Mouse (Mus musculus) CD4-positive, CD25-positive, alpha-beta regulatory T cell, adult 4 months (primary cell): ENCODE measurements around the gene Elane. TPM values are rescaled to one million over a fixed set of nuclear protein-coding genes. Genes with fewer than 3 reads are reported as not detected.

Source experiments
- ATAC-seq: one replicate; pipeline ENCODE4 v1.8.0; 2017
- polyA plus RNA-seq, 2 experiments: library from polyadenylated mRNA; unstranded; fragments of 100-300 nt; shearing (Covaris generic); gene quantifications; one replicate each; pipeline ENCODE4 v1.2.1; 2017

Elane gene
- not detected for polyA plus RNA-seq

DNA sequence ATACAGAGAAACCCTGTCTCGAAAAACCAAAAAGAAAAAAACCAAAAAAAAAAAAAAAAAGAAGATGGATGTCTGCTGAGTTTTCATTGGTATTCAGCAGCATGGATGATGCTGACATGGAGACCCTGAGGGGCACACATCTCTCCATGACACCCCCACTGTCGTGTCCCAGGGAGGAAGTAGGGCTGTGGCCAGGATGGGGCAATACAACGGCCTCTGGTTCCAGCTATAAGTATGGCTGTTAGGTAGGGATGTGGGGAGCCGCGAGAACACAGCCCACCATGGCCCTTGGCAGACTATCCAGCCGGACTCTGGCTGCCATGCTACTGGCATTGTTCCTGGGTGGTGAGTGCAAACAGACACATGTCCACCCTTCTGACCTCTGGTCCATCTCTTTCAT, at the start of gene Elane:
Gene Elane (plus strand): TSS at position 194 of the 400 bp plus-strand sequence.
- no peak for ATAC-seq

DNA sequence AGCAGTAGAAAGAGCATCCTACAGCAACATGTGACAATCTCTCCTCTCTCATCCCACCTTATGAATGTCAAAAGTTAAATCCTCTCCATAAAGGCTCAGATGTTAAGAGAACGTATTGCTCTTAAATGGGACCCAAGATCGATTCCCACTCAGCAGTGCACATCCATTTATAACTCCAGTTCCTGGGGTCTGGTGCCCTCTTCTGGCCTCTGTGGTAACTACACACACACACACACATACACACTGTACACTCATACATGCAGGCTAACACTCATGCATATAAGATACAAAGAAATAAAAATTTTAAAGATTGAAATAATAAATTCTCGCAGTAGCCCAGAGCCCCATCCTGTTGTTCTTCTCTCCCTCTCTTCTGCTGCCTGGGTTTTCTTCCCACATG, 49.1 kb upstream of the Elane start:
- ATAC-seq = no peak

DNA sequence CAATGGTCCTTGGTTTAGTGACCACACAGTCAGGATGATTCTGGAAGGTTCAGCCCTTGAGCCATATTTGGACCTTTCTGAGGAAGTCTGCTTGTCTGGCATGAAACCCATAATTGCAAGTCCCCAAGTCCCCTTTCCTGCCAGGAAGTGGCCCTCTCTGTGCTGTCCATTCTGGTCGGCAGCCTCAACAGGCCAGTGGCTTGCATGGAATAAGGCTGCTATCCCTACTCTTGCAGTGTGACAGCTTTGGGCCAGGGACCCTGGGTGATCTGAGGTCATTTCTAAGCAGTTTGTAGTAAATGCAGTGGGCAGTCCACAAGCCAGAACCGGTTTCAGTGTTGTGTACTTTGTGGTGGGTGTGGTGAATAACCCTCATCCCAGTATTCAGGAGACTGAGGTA, 47.9 kb upstream of the Elane start:
- ATAC-seq = no peak

DNA sequence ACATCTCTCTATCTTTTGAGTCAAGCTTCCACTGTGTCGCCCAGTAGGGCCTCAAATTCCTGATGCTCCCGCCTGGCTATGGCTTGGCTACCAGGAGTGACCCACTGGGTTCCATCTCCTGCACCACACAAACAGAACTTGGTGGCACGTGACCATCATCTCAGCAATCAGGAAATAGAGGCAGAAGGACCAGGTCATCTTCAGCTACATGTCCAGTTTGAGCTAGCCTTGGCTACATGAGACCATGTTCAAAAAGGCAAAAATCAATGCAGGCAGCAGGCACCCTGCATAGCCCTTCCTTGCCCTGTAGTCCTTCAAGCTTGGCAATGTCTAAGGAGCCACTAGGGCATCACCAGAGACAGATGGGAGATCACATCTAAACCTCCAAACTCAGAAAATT, 46.0 kb upstream of the Elane start:
- ATAC-seq = no peak

DNA sequence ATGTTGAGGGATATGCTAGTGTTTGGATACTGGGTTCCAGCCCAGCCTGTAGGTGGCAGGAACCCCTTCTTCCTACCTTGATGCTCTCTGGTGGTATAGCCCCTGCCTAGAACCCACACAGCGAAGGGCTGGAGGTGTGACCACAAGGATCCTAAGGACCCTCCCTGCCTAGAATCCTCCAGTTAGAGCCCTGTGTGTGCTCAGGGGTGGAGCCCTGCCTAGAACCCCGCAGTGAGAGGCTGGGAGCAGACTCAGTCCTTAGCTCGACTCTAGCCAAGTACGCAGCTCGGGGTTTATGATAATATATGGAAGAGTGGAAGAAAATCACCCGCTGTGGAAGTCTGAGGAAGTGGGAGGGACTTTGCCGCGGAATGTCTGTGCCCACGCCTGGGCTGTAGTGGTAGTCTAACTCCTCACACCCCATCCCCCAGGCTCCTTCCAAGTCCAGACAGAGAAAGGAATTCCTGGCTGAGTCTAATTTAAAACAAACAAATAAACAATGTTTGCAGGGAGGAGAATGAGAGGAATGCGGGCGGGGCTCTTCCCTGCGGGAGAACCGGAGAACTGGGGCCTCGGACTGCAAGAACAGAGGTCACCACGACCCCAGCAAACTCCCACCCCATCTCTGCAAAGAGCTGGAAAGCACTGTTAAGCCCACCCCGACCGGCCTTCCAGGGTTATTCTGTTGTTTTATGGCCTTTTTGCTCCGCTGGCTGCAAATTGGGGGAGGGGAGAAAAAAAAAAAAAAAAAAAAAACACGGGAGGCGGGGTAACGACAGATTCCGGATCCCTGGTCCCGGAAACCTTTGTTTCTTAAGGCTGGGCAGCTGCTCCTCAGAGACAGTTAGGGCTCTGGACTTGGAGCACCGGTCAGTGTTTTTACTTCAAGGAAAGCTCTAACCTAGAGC, 45.1 kb upstream of the Elane start:
- ATAC-seq = no peak

DNA sequence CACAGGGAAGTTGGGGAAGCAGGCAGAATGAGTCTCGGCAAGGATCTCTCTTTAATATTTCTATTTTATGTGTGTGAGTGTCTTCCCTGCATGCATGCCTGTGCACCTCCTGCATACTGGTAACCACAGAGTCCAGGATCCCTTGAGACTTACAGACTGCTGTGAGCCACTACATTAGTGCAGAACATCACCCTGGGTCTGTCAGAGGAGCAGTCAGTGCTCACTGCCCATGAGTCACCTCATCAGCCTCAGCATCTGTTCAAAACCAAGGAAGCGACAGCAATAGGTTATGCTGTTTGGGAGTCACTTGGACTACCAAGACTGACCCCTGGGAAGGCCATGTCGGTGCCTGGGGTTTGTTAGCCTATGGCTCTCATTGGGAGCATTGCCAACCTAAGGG, 43.7 kb upstream of the Elane start:
- ATAC-seq = no peak

DNA sequence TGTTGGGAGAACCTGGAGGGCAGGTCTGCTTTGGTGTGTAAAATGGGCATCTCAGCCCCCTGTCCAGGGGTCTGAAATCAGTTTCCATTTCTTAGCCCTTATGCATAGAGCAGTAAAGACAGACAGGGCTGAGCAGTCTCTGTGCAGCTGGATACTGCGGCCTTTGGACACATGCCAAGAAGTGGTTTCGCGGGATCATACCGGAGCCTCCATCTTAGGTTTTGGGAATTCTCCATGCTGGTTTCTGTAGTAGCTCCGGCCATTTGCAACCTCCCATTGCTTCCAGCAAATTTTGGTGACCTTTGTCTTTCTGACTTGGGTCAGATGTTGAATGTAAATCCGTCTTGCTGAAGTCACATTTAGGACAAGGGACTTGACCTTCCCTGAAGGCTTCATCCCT, 42.6 kb upstream of the Elane start:
- no peak for ATAC-seq

DNA sequence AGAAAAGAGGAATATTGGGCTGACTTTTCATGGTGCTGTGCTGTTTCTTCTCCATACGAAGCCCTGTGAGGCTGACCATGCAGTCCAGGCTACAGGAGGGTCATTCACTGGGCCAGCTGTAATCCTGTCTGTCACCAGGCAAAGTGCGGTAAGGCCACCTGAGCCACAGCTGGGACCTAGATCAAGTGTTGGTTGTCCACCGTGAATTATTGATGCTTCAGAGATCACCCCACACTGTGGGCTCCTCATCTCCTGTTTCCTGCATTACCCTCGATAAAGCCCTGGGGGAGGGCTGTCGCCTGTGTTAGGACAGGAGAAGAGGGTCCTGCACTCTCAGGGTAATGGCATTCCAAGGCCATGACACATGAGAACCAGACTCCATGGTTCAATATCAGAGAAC, 39.5 kb upstream of the Elane start:
- ATAC-seq = no peak

DNA sequence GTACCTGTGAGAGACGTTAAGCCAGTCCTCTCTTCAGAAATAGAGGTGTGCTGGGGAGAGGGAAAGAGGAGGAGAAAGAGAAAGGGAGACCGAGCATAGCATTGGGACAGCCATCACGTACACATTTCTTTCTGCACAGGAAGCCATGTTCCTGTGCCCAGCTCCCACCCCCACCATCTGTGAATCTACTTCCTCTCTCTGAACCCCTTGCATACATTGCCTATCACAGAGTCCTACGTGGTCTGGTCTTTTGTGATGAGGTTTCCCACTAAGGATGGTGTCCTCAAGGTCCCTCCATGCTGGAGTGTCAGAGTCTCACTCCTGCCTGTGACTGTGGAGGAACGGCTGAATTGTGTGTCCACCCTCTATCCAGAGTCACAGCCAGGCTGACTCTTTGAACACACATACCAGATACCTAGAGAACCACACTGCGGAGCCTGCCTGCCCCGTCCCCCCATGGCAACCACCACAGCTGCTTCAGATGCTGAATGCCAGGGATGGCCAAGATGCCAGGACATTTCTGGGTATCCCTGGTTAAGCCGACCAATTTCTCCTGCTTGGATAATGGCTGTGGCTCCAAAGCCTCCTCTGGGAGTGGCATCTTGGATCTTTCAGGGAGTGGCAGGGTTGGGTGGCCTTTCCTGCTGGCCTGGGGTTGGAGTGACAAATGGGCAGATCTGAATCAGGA, 36.0 kb upstream of the Elane start:
- no peak for ATAC-seq

DNA sequence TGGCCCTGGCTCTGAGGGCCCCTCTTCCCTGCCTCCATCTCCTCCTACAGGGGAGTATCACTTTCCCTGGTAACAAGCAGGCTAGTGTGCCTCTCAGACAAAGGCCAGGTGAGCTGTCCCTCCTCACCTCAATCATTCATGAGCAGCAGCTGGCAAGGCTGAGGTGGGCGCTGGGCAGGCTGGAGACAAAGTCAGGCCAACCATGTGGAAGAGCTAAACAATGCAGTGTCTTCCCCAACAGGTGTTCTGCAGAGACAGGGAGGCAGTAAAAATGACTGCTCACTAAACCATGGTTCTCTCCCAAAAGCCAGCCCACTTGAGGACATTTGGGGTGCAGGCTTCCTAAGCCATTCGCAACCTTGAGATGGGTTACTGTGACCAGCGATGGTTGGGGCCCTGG, 34.4 kb upstream of the Elane start:
- ATAC-seq = no peak

DNA sequence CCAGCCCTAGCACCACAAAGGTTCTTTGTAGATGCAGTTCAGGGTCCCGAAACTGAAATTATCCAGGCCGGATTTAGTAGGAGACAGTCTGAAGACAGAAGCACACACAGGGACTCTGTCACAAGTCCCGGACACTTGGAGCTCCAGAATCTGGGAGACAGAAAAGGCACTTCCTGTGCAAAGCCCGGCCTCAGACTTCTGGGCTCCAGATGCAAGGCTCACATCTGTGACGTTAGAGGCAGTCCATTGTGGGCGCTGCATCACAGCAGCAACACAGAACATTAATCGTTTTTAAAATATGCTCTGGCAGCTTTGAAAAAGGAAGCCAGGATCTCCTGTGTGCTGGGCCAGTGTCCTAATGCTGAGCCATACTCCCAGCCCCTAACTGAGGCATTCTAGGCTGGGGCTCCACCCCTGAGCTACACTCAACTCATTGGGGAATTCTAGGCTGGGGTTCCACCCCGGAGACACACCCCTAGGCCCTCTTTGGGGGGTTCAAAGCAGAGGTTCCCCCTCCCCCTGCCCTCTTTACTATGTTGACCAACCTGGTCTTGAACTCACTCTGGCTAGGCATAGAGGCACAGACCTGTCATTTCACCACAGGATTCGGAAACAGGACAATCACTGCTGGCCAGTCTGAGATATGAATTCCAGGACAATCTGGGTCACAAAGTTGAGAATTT, 33.8 kb upstream of the Elane start:
- no peak for ATAC-seq

DNA sequence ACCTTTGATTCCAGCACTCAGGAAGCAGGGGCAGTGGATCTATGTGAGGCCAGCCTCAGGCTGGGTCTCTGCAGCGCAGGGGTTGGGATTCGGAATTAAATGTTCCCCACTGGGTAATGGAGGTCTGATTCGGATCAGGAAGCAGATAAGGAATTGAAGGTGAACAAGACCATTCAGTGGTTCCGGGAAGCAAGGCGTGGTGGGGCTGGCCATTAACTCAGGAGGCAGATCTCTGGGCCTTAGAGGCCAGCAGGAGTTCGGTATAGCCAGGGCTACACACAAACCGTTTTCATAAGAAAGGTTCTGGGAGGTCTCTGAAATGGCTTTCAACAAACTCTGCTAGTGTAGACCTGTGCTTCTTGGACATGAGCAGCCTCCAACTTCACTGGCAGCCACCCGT, 33.2 kb upstream of the Elane start:
- no peak for ATAC-seq

DNA sequence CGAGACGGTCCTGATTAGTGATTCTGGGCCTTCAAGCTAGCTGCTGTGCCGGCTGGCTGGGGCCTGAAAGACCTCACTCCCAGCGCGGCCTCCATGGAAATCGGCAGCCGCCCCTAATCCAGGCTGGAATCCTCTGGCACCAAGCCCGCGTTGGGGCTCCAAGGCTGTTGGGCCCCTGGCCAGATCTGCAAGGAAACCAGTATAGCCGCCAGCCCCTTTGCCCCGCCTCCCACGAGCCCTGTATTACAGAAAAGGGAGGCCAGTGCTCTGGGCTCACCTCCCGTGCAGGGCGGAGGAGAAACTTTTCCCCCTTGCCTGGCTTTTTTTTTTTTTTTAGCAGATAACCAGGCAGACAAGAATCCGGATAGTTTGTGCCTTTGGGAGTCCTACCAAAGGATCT, 32.7 kb upstream of the Elane start:
- no peak for ATAC-seq

DNA sequence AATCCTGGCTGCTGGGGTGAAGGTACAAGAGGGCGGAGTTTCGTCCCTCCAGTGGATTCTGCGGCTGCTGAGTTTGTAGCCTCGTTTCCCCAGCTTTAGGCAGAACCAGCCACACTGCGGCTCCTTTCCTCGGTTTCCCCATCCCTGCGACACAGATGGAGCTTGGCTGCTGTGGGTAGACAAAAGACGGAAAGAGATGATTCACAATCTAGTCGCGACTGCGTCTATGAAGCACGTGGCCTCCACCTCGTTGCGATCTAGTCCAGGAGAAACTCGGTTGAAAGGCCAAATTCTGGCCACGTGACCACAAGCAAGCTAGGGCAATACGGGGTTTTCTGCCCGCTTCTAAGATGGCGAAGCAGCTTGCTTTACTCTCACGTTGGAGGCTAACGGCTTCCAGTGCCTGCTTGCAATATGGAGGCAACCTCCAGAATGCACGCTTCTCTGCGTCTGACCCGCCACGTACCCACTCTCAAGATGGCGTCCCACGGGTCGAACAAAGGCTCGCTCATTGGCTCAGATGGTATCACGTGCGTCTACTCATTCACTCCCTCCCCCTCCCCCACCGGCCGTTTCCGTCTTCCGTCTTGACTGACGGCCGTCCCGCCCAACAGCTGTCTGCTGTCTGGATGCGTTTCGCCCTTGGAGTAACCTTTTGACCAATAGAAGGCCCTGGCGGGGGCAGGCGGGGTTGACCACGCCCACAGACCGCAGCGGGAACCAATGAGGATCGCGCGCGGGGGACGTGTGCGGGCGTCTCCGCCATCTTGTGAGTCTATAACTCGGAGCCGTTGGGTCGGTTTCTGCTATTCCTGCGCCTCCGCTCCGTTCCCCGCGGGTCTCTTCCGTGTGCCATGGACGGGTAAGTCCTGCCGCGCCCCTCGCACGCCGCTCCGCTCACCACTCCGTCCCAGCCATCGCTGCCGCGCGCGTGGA, 31.9 kb upstream of the Elane start, which contains the start of gene Ptbp1:
Gene Ptbp1 (plus strand): TSS at position 568 of the 936 bp plus-strand sequence.
- peak; percentile 80 for ATAC-seq

DNA sequence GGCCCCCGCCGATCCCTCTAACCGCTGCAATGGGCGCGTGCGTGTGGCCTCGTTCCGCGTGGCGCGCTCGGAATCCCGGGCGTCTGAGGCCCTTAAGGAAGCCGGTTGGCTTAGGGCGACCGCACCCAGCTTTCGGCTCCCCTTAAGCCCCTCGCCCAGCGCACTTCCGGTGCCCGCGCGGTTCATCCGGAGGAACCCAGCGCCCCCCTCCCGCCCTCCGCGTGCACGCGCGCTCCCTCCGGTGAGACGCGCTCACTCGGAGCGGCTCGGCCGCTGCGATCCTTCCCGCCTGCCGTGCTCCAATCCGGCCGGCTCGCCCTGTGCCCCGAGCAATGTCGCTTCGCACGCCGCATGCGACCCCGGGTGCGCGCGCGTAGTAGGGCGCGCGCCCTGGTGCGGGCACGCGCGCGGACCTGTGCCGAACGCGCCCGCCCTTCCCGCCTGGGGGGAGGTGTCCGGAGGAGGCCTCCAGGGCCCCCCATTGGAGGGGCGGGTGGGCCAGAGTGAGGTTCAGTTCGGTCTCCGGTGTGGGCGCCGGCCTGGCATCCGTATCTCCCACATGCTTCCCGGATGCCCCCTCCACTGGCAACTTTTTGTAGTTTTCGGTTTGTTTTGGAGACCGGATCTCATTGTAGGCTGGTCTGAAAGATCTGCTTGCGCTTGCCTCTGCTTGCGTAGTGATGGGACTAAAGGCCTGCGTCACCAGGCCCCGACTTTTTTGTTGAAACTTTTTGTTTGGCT, 31.1 kb upstream of the Elane start:
- ATAC-seq = peak; percentile 25

DNA sequence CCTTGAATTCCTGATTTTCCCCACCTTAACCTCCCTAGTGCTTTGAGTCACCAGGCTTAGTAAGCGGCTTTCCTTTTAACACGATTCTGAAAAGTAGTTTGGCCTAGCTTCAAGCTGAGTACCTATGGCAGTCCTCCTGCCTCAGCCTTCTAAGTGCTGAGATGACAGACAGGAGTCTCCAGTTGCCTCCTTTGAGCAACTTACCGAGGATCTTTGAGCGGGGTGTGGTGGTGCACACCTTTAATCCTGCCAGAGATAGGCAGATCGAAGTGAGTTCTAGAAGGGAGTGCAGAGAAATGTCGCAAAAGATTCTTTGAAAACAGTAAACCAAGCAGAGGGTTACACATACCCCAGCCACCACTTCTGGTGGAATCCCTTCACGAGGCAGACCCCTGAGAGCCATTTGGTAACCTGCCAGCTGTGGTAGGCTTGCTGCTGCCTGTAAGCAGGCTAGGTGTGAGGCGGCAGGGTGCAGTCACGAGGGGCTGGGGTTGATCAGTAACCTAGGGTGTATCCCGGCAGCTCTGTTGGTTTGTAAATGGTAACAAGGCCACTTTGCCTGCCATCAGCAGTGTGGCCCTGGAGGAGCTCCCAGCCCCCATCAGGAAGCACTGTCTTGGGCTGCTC, 30.4 kb upstream of the Elane start:
- ATAC-seq = no peak

DNA sequence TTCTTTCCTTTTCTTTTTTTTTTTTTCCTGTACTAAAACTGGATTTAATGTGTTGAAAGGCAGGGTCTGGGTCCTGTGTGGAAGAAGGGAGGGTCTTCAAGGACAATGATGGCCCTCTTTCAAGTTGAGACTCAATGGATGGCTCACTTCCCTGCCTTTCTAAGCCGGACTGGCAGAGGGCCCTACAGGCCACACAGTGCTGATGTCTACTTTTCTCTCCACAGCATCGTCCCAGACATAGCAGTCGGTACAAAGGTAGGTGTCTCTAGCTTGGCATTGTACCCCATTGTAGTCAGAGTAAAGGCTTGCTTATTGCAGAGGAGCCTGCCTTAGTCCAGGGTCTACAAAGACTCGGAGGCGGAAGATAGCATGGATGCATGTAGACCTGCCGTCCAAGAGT, 29.8 kb upstream of the Elane start:
- no peak for ATAC-seq

DNA sequence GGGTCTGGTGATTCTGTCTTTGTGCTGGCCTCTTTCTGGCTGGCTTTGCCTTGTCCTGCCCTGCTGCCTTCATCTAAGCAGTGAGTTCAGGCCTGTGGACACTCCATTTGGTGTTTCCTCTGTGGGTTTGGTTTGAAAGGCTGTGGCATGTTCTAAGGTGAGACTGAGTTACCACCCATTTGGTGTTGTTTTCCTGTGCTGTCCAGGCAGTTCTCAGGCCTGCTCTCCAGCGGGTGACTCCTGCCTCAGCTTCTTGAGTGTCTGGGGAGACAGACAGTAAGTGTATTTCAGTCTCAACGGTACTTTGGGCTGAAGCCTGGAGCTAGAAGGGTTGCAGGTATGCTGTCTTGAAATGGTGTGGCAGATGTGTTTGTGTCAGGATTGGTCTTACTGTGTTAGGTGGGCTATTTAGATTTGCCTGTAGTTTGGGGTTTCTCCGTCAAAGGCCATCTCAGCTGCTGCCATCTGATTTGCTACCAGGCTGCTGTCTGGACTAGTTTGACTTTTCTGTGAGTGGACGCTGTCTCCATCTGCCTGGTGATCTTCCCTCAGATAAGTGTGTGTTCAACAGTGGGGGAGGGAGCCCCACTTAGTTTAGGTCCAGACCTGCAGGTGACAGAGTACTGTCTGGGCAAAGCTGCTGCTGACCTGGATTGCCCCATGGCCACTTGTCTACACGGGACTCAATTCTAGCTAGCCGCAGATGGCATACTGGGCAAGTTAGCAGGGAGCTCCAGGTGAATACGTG, 29.2 kb upstream of the Elane start:
- ATAC-seq = no peak

DNA sequence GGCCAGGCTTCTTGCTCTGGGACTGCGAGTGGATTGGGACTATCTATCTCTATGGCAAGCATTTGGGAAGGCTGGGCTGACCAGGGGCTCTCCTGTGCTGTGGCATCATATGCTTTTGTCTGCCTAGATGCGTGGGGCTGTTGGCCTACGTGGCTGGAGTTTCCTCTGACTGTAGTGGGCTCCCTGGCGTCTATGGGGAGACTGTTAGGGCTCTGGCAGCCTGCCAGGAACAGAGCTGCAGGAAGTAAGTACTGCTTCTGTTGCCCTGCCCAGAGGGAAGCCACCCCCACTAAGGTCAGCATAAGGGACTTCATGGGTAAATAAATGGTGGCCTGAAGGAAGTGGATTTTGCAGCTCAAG, 28.6 kb upstream of the Elane start:
- ATAC-seq = no peak

DNA sequence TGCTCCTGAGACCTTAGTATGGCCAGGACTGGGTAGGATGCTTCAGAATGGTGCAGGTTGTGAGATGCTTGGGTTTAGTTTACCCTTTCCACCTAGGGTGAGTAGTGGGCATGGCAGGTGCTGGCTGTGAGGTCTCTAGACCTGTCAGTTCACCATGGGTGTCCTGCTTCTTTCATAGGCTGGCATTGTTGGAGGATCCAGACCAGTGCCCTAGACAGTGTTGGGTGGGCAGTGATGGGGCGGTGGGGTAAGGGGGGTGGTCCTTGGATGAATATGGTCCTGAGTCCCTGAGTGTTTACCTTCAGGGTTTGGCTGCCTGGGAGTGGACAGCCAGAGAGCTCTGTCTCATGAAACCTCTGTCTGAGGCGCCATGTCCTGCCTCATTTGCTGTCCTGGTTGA, 28.2 kb upstream of the Elane start:
- no peak for ATAC-seq
